Mouse (Mus musculus): Measurements from ENCODE around the gene Prdm5.

Gene Prdm5

DNA sequence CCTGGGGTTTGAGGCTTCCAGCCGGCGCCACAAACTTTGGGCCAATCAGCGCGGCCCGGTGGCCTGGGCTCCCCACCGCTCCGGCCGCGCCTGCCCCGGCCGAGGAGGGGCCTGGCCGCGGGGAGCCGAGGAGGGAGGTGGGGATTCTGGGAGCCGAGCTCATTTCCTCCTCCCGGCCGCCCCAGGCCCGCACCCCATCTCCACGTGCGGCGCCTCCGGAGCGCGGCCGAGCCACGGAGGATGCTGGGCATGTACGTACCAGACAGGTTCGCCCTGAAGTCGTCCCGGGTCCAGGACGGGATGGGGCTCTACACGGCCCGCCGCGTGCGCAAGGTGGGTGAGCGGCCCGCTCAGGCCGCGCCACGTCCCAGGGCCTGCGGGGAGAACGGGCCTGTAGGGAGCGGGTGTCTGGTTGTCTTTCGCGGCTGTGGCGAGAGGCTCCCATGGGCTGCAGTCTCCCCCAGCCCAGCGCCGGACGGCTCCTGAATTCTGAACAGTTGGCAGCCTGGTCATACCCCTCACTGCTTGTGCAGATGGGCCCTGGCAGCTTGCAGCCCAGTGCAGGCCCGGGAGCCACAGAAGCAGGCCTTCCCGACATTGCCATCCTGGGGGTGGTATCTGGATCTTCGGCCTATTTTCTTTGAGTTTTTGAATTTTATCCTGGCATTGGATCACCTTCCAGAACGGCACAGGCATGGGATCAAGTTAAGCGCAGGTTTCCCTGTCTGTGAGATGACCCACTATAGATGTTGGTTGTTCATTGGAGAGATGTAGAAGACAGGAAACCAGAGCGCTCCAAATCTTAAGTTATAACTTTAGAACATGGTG lies at the start of gene Prdm5:
Gene Prdm5 (plus strand): TSS at position 128 of the 828 bp plus-strand sequence.
- no peak for TF ChIP-seq NANOG (IDR thresholded peaks at IDR 0.05; ENCODE audit: borderline replicate concordance, low read length)

DNA sequence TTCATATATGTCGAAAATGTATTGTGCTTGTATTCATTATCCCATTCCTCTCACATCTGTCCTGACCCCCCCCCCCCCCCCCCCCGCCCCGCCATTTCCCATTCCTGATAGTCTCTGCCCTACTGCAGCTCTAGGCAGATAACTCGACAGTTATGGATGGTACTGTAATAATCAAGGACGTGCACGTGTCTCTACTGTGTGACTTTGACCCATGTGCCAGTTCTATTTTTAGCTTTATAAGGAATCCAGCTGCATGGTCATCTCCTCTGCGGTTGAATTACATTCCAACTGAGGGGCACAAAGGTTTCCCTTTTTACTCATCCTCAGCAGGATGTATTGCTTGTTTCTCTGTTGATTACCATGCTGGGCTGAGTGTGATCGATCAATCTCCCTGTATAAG lies 39.3 kb upstream of the Prdm5 start:
- TF ChIP-seq POU5F1 (IDR thresholded peaks at IDR 0.05; ENCODE audit: borderline replicate concordance, low read length) (no peak), NANOG (IDR thresholded peaks at IDR 0.05; ENCODE audit: borderline replicate concordance, low read length) (no peak), CTCF (conservative IDR thresholded peaks at IDR 0.05; ENCODE audit: low read length) (no peak)
- Histone ChIP-seq H3K4me1 (replicated peaks; ENCODE audit: low read depth, low read length) (no peaks in the 10 kb centered on the region), H3K4me3 (replicated peaks; ENCODE audit: low read length) (no peak overlapping the region), H3K36me3 (ENCODE audit: insufficient read depth, low read length) (no peaks in the 10 kb centered on the region), H3K27me3 (ENCODE audit: insufficient read depth, low read length) (no peaks in the 10 kb centered on the region), H3K9me3 (ENCODE audit: low read length) (no peaks in the 10 kb centered on the region)

More for the DNA sequence above, at the start of gene Prdm5:
- no peaks in the 10 kb centered on the region for H3K9me3 ChIP-seq (ENCODE audit: low read length)
- H3K27me3 ChIP-seq (ENCODE audit: insufficient read depth, low read length): 0 out of 2 replicates have a peak, but pooled peaks cover 7% of the 10 kb centered on the region
- H3K4me3 ChIP-seq (replicated peaks; ENCODE audit: low read length): peak within 1 kb of the TSS; percentile 88
- peaks cover 22% of the 10 kb centered on the region for H3K36me3 ChIP-seq (ENCODE audit: insufficient read depth, low read length)
- H3K4me1 ChIP-seq (replicated peaks; ENCODE audit: low read depth, low read length): peaks cover 34% of the 10 kb centered on the region

GRCm38 (mm10) chr6:65743144-65743870 lies 35.5 kb upstream of the Prdm5 start:
- Histone ChIP-seq H3K36me3 (ENCODE audit: insufficient read depth, low read length) (no peaks in the 10 kb centered on the region), H3K27me3 (ENCODE audit: insufficient read depth, low read length) (no peaks in the 10 kb centered on the region), H3K9me3 (ENCODE audit: low read length) (peaks cover 9% of the 10 kb centered on the region), H3K4me3 (replicated peaks; ENCODE audit: low read length) (no peak overlapping the region), H3K4me1 (replicated peaks; ENCODE audit: low read depth, low read length) (no peaks in the 10 kb centered on the region)
- TF ChIP-seq POU5F1 (IDR thresholded peaks at IDR 0.05; ENCODE audit: borderline replicate concordance, low read length): no peak
- TF ChIP-seq NANOG (IDR thresholded peaks at IDR 0.05; ENCODE audit: borderline replicate concordance, low read length): no peak
- TF ChIP-seq CTCF (conservative IDR thresholded peaks at IDR 0.05; ENCODE audit: low read length): no peak

DNA sequence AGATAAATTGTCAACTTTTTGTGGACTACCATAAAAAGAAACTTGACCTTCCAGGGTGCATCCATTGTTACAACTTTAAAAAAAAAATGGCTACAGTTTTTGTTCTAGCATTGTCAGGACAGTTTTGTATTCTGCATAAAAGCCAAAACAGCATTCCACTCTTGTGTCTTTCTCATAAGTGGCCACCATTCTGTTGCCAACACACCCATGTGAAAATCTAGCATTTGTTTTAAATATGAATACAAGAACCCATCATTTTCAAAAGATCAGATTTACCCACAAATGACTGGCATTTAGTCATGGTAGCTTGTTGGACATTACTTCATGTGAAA lies 35.0 kb upstream of the Prdm5 start:
- Histone ChIP-seq H3K4me3 (replicated peaks; ENCODE audit: low read length) (no peak overlapping the region), H3K36me3 (ENCODE audit: insufficient read depth, low read length) (no peaks in the 10 kb centered on the region), H3K9me3 (ENCODE audit: low read length) (peaks cover 9% of the 10 kb centered on the region), H3K4me1 (replicated peaks; ENCODE audit: low read depth, low read length) (no peaks in the 10 kb centered on the region), H3K27me3 (ENCODE audit: insufficient read depth, low read length) (no peaks in the 10 kb centered on the region)
- TF ChIP-seq POU5F1 (IDR thresholded peaks at IDR 0.05; ENCODE audit: borderline replicate concordance, low read length) (no peak), CTCF (conservative IDR thresholded peaks at IDR 0.05; ENCODE audit: low read length) (no peak), NANOG (IDR thresholded peaks at IDR 0.05; ENCODE audit: borderline replicate concordance, low read length) (no peak)

DNA sequence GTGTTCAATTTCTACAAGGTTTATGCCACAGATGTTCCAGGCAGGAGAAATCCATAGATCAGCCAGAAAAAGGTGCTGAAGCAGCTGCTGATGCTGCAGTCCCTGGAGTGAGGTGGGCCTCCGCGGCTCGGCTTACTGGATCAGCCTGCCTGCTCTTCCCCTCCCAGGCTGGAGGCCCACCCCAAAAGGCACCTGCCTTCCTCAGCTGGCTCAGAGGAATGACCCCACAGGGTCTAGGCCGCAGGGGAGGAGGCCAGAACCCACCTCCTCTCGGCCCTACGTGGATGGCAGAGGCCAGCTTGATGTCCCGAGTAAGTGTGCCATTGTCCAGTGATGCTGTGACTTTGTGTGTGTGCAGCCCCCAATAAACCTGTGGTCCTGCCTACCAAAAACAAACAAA lies 20.6 kb upstream of the Prdm5 start:
- Histone ChIP-seq H3K4me3 (replicated peaks; ENCODE audit: low read length) (no peak overlapping the region), H3K9me3 (ENCODE audit: low read length) (no peaks in the 10 kb centered on the region), H3K27me3 (ENCODE audit: insufficient read depth, low read length) (no peaks in the 10 kb centered on the region; the same call in 1 of the 2 replicates), H3K4me1 (replicated peaks; ENCODE audit: low read depth, low read length) (peaks cover 8% of the 10 kb centered on the region), H3K36me3 (ENCODE audit: insufficient read depth, low read length) (no peaks in the 10 kb centered on the region)
- TF ChIP-seq POU5F1 (IDR thresholded peaks at IDR 0.05; ENCODE audit: borderline replicate concordance, low read length) (no peak), CTCF (conservative IDR thresholded peaks at IDR 0.05; ENCODE audit: low read length) (no peak), NANOG (IDR thresholded peaks at IDR 0.05; ENCODE audit: borderline replicate concordance, low read length) (no peak)

DNA sequence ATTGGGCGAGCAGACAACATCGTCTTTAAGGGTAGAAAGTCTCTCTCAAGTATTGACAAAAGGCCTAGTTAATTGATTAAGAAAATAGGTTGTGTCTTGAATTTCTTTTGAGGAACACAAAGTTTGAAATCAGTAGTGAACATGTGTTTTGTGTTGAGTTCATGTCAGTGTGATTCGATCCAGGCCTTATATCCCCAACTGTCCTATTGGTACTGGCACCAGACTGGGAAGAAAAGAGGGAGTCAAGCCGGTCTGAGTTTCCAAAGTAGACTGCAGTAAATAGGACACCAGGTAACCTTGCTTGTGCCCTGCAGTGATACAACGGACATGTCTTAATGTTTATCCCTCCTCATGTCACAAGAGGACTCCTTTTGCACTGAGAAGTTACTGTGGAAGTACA lies 19.6 kb upstream of the Prdm5 start:
- Histone ChIP-seq H3K36me3 (ENCODE audit: insufficient read depth, low read length) (no peaks in the 10 kb centered on the region), H3K27me3 (ENCODE audit: insufficient read depth, low read length) (no peaks in the 10 kb centered on the region; the same call in 1 of the 2 replicates), H3K9me3 (ENCODE audit: low read length) (no peaks in the 10 kb centered on the region), H3K4me1 (replicated peaks; ENCODE audit: low read depth, low read length) (peaks cover 16% of the 10 kb centered on the region), H3K4me3 (replicated peaks; ENCODE audit: low read length) (no peak overlapping the region)
- TF ChIP-seq NANOG (IDR thresholded peaks at IDR 0.05; ENCODE audit: borderline replicate concordance, low read length) (no peak), CTCF (conservative IDR thresholded peaks at IDR 0.05; ENCODE audit: low read length) (no peak), POU5F1 (IDR thresholded peaks at IDR 0.05; ENCODE audit: borderline replicate concordance, low read length) (no peak)

DNA sequence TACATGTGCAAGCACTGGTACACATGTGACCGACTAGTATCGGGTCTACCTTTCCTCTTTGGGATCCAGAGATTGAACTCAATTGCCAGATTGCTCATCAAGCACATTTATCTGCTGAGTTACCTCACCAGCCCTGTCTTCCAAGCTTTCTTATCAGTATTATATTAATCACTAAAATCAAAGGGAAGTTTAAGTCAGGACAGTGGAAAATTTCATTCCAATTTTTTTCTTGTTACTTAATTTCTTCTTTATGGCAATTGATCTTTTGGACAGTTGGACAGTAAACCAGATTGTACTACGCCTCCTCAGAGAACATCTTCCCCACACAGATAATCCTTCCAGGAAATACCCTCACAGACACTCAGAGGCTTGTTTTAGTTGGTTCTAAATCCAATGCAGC lies 18.7 kb upstream of the Prdm5 start:
- Histone ChIP-seq H3K9me3 (ENCODE audit: low read length) (no peaks in the 10 kb centered on the region), H3K4me1 (replicated peaks; ENCODE audit: low read depth, low read length) (peaks cover 25% of the 10 kb centered on the region), H3K27me3 (ENCODE audit: insufficient read depth, low read length) (no peaks in the 10 kb centered on the region; the same call in 1 of the 2 replicates)

GRCm38 (mm10) chr6:65764459-65764858 lies 14.3 kb upstream of the Prdm5 start:
- Histone ChIP-seq H3K36me3 (ENCODE audit: insufficient read depth, low read length) (no peaks in the 10 kb centered on the region), H3K4me3 (replicated peaks; ENCODE audit: low read length) (no peak overlapping the region), H3K27me3 (ENCODE audit: insufficient read depth, low read length) (no peaks in the 10 kb centered on the region; the same call in 1 of the 2 replicates), H3K9me3 (ENCODE audit: low read length) (no peaks in the 10 kb centered on the region), H3K4me1 (replicated peaks; ENCODE audit: low read depth, low read length) (peaks cover 48% of the 10 kb centered on the region)
- TF ChIP-seq CTCF (conservative IDR thresholded peaks at IDR 0.05; ENCODE audit: low read length): no peak
- TF ChIP-seq NANOG (IDR thresholded peaks at IDR 0.05; ENCODE audit: borderline replicate concordance, low read length): peak; percentile 69; the same call in 1 of the 2 replicates
- no peak for TF ChIP-seq POU5F1 (IDR thresholded peaks at IDR 0.05; ENCODE audit: borderline replicate concordance, low read length)

More for the DNA sequence above, 18.7 kb upstream of the Prdm5 start:
- TF ChIP-seq POU5F1 (IDR thresholded peaks at IDR 0.05; ENCODE audit: borderline replicate concordance, low read length): no peak
- no peak for TF ChIP-seq CTCF (conservative IDR thresholded peaks at IDR 0.05; ENCODE audit: low read length)
- TF ChIP-seq NANOG (IDR thresholded peaks at IDR 0.05; ENCODE audit: borderline replicate concordance, low read length): no peak
- H3K4me3 ChIP-seq (replicated peaks; ENCODE audit: low read length): no peak overlapping the region
- H3K36me3 ChIP-seq (ENCODE audit: insufficient read depth, low read length): no peaks in the 10 kb centered on the region
